Comparison of ENCODE assay signal across 8 mouse cellular contexts in genomic region chr19:8888511-8889385, GRCm38 (mm10). TPM values are rescaled to one million over a fixed set of nuclear protein-coding genes. Genes with fewer than 3 reads are reported as not detected.
DNase-seq lines count a peak whose midpoint lies in the region; ATAC-seq and TF ChIP-seq lines count a peak whose summit lies in the region.

1810009A15Rik (plus strand) TSS chr19:8888853.
Gm49416 (plus strand) TSS chr19:8888926.

- no peaks in the 10 kb centered on the region for H3K9me3 ChIP-seq in ES-E14 (ENCODE audit: control insufficient read depth, insufficient read depth, low read depth, low read length)
- H3K9me3 ChIP-seq in forebrain, embryonic 16.5 days (ENCODE audit: control insufficient read depth, low read length), result no peaks in the 10 kb centered on the region
- no peaks in the 10 kb centered on the region for H3K9me3 ChIP-seq in lung, embryonic 15.5 days

- H3K4me1 ChIP-seq in ES-E14 (ENCODE audit: control insufficient read depth in 2 of 2, insufficient read depth in 2 of 2, low read length in 2 of 2, poor library complexity in 1 of 2), result peaks cover 0 to 3% of the 10 kb centered on the region in 2 experiments; a peak in 1 of 4 replicates
- peaks cover 19% of the 10 kb centered on the region for H3K4me1 ChIP-seq in forebrain, embryonic 16.5 days (replicated peaks; ENCODE audit: control insufficient read depth, insufficient read depth, low read length)
- peaks cover 19% of the 10 kb centered on the region for H3K4me1 ChIP-seq in lung, embryonic 15.5 days

- in situ Hi-C loops in ES-E14 (cut with MboI; ENCODE audit: low sequenced_read_pairs in 2 of 2, unreplicated experiment in 2 of 2), result no loop called here

- H3K36me3 ChIP-seq in ES-E14 (ENCODE audit: control insufficient read depth, insufficient read depth, low read length, poor library complexity, severe bottlenecking), result peaks cover 20% of the 10 kb centered on the region
- H3K36me3 ChIP-seq in forebrain, embryonic 16.5 days (ENCODE audit: control insufficient read depth, insufficient read depth), result no peaks in the 10 kb centered on the region
- H3K36me3 ChIP-seq in lung, embryonic 15.5 days, result peaks cover 7% of the 10 kb centered on the region

- H3K4me3 ChIP-seq in ES-E14 (ENCODE audit: insufficient read depth in 1 of 2, low read depth in 1 of 2, low read length in 2 of 2, poor library complexity in 1 of 2, severe bottlenecking in 1 of 2), result peak within 1 kb of the TSS; percentile 81 to 87
- peak within 1 kb of the TSS; percentile 61 for H3K4me3 ChIP-seq in forebrain, embryonic 16.5 days (replicated peaks; ENCODE audit: low read length)
- H3K4me3 ChIP-seq in lung, embryonic 15.5 days, result peak within 1 kb of the TSS; percentile 77

- H3K27ac ChIP-seq in ES-E14 (ENCODE audit: insufficient read depth, low read depth, low read length, poor library complexity, severe bottlenecking), result peak within 1 kb of the TSS; percentile 88
- peak within 1 kb of the TSS; percentile 86 for H3K27ac ChIP-seq in forebrain, embryonic 16.5 days (ENCODE audit: low read length)
- H3K27ac ChIP-seq in lung, embryonic 15.5 days, result peak within 1 kb of the TSS; percentile 89

- H3K4me2 ChIP-seq in forebrain, embryonic 16.5 days (ENCODE audit: low read length), result peak within 1 kb of the TSS; percentile 90
- H3K4me2 ChIP-seq in lung, embryonic 15.5 days, result peak within 1 kb of the TSS; percentile 70

- peak; percentile 96 for ATAC-seq in forebrain, embryonic 16.5 days
- ATAC-seq in lung, embryonic 15.5 days (ENCODE audit: borderline replicate concordance, extremely low read depth, low FRiP score, low TSS enrichment), result peak; percentile 93

- H3K27me3 ChIP-seq in forebrain, embryonic 16.5 days (replicated peaks; ENCODE audit: control insufficient read depth, insufficient read depth, low read length), result no peaks in the 10 kb centered on the region
- no peaks in the 10 kb centered on the region for H3K27me3 ChIP-seq in lung, embryonic 15.5 days

- under 1% methylated on average over 58 of the region's 58 CpGs for WGBS in forebrain, embryonic 16.5 days
- WGBS in lung, embryonic 15.5 days, result under 1% methylated on average over 58 of the region's 58 CpGs

- peak within 1 kb of the TSS; percentile 97 for H3K9ac ChIP-seq in ES-E14 (ENCODE audit: insufficient read depth, low read depth, low read length, poor library complexity, severe bottlenecking)
- peak within 1 kb of the TSS; percentile 64 for H3K9ac ChIP-seq in forebrain, embryonic 16.5 days (replicated peaks; ENCODE audit: low read depth, low read length)
- peak within 1 kb of the TSS; percentile 88 for H3K9ac ChIP-seq in lung, embryonic 15.5 days

- peak; percentile 96 for DNase-seq in ES-E14 (ENCODE audit: low read depth, low spot score)
- peak; percentile 92 for DNase-seq in cerebellum, adult 11-12 months
- DNase-seq in heart, postnatal 4 days, result peak; percentile 96
- peak; percentile 91 to 93 for DNase-seq in layer of hippocampus, adult 8-10 months (ENCODE audit: low spot score in 2 of 2)
- DNase-seq in ovary, adult 18-20 months (ENCODE audit: low spot score), result peak; percentile 91
- peak; percentile 97 for DNase-seq in thymus, postnatal 0 days (ENCODE audit: low spot score)

TF ChIP-seq in ES-E14, 5 proteins besides CTCF, POLR2A, EP300 and RAD21:
- TF ChIP-seq MAFK (IDR thresholded peaks at IDR 0.05; ENCODE audit: insufficient read depth, low read depth, low read length) (no peak), HCFC1 (IDR thresholded peaks at IDR 0.05; ENCODE audit: borderline replicate concordance, insufficient read depth, low read length) (peak; percentile 32; the same call in 1 of the 2 replicates), ZNF384 (IDR thresholded peaks at IDR 0.05; ENCODE audit: low read depth, low read length) (0 out of 2 replicates have a peak, but pooled peaks have one; percentile 2)
TF ChIP-seq in ES-E14: peak in this region for 2.

RNA-seq across cellular contexts. Expression of gene 1810009A15Rik, which starts in this region (rescaled TPM):
- total RNA-seq in ES-E14 (2012; rRNA removed), result 146 and 214 TPM in 2 replicates
- 49.9 and 50.6 TPM in 2 replicates for polyA plus RNA-seq in forebrain, embryonic 16.5 days (2015; fragmentation: Nextera tagmentation; extraction: Ambion mirVana)
- total RNA-seq in heart, postnatal 4 days (2021), result 10 to 100 TPM; 23.7 to 24.9 TPM
- 10 to 100 TPM; 22.7 to 32.0 (median 26.5) TPM for total RNA-seq in layer of hippocampus, adult 8-10 months (2022)
- 81.5 and 93.7 TPM in 2 replicates for polyA plus RNA-seq in lung, embryonic 15.5 days (2015; fragmentation: Nextera tagmentation; extraction: Ambion mirVana)
- polyA plus RNA-seq in thymus, postnatal 0 days (2015; fragmentation: Nextera tagmentation; extraction: Ambion mirVana), result 80.7 and 98.0 TPM in 2 replicates

RNA-seq across cellular contexts. Expression of gene Gm49416, which starts in this region (rescaled TPM):
- not detected in 2 replicates for total RNA-seq in ES-E14 (2012; rRNA removed)
- polyA plus RNA-seq in forebrain, embryonic 16.5 days (2015; fragmentation: Nextera tagmentation; extraction: Ambion mirVana), result 0.34 TPM in 1 of 2 replicates, not detected in the other
- total RNA-seq in heart, postnatal 4 days (2021), result 1 to 10 TPM; 2.3 to 3.6 TPM
- total RNA-seq in layer of hippocampus, adult 8-10 months (2022), result 1 to 10 TPM in 2 of 4 experiments, not detected in 2; 1.4 to 1.8 TPM
- not detected in 2 replicates for polyA plus RNA-seq in lung, embryonic 15.5 days (2015; fragmentation: Nextera tagmentation; extraction: Ambion mirVana)
- polyA plus RNA-seq in thymus, postnatal 0 days (2015; fragmentation: Nextera tagmentation; extraction: Ambion mirVana), result not detected in 2 replicates

Comparison
In these comparisons a context has a peak if more than half of its experiments do, and no peak if none do; other contexts are left out.
1. Peak in every context shown above with its lines: DNase-seq, ATAC-seq, H3K4me3 ChIP-seq and H3K27ac ChIP-seq.